Mouse (Mus musculus): ENCODE measurements around the gene Sec14l5. TPM values are rescaled to one million over a fixed set of nuclear protein-coding genes. Genes with fewer than 3 reads are reported as not detected.
A peak's percentile ranks its signal among the peaks of the same experiment; 100 is the strongest.
"Not testable (repeated sequence)": the region's sequence is repeated elsewhere in the genome, so short reads cannot be mapped to it uniquely, and the experiment has no call there.

Sec14l5 gene
- polyA plus RNA-seq, 1 experiment, result 25.4 TPM

- no peak for DNase-seq
- WGBS, result 28% methylated on average over 5 of the region's 5 CpGs
- no peaks in the 10 kb centered on the region; the same call in 1 of the 2 replicates for H3K27me3 ChIP-seq (ENCODE audit: control insufficient read depth, insufficient read depth, low read length)
- no peaks in the 10 kb centered on the region for H3K4me1 ChIP-seq (ENCODE audit: control insufficient read depth, insufficient read depth, low read length)
- no peak overlapping the region for H3K4me3 ChIP-seq (replicated peaks; ENCODE audit: insufficient read depth, low read depth, low read length)
- H3K27ac ChIP-seq (ENCODE audit: insufficient read depth, low read length), result no peak overlapping the region
- no peak for TF ChIP-seq POLR2A (IDR thresholded peaks at IDR 0.05; ENCODE audit: borderline replicate concordance, insufficient read depth, low read length)
These were observed 70.6 kb downstream of the Sec14l5 start for GRCm38 (mm10) chr16:5217341-5218133.

DNA sequence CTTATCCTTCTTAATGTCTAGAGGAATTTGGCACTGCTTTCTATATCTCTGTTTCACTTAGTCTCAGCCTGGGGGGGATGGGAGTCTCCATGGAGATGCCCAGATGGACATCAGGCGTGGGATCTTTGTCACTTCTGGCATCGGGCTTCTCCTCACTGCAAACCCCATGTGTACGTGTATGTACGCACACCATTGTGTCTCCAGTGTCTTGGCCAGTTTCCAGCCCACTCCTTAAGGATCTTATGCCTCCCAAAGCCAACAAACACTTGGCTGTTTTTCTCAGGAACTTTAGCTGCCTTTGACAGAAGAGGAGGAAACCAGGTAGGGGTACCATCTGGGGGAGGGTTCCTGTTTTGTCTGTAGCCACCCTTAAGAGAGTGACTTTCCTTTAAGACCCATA, 74.5 kb downstream of the Sec14l5 start:
- Histone ChIP-seq H3K27ac (ENCODE audit: insufficient read depth, low read length) (no peak overlapping the region), H3K27me3 (ENCODE audit: control insufficient read depth, insufficient read depth, low read length) (no peaks in the 10 kb centered on the region; the same call in 1 of the 2 replicates), H3K4me3 (replicated peaks; ENCODE audit: insufficient read depth, low read depth, low read length) (no peak overlapping the region), H3K4me1 (ENCODE audit: control insufficient read depth, insufficient read depth, low read length) (no peaks in the 10 kb centered on the region)
- DNase-seq, result no peak
- WGBS, result 7% methylated on average over 4 of the region's 4 CpGs
- TF ChIP-seq CTCF (IDR thresholded peaks at IDR 0.05; ENCODE audit: borderline replicate concordance, insufficient read depth, low read depth, low read length) (no peak), POLR2A (IDR thresholded peaks at IDR 0.05; ENCODE audit: borderline replicate concordance, insufficient read depth, low read length) (no peak)

DNA sequence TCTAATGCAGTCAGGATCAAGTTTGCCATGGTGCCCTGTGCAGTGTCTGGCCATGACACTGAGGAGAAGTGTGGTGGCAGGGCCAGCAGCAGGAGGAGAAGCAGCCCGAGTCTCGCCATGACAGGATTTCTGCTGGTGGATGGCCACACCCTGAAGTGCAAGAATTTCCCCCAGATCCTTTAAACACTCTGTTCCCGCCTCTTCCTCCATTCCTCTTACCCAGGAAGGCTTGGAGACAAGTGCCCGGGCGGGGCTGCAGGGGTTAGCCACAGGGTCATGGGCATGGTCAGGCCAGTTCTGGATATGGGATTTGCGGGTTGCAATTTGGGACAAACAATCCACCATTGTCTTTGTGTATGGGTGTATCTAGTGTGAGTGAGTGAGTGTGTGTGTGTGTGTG, 75.2 kb downstream of the Sec14l5 start, which contains the start of gene AU021092:
Gene AU021092, minus strand, starts transcription at position 160 of the 400 bp plus-strand sequence.
- TF ChIP-seq CTCF (IDR thresholded peaks at IDR 0.05; ENCODE audit: borderline replicate concordance, insufficient read depth, low read depth, low read length) (no peak), POLR2A (IDR thresholded peaks at IDR 0.05; ENCODE audit: borderline replicate concordance, insufficient read depth, low read length) (no peak)
- Histone ChIP-seq H3K27me3 (ENCODE audit: control insufficient read depth, insufficient read depth, low read length) (no peaks in the 10 kb centered on the region; the same call in 1 of the 2 replicates), H3K27ac (ENCODE audit: insufficient read depth, low read length) (no peak within 1 kb of the TSS), H3K4me3 (replicated peaks; ENCODE audit: insufficient read depth, low read depth, low read length) (no peak within 1 kb of the TSS), H3K4me1 (ENCODE audit: control insufficient read depth, insufficient read depth, low read length) (no peaks in the 10 kb centered on the region)
- 71% methylated on average over 6 of the region's 6 CpGs for WGBS
- DNase-seq, result no peak

GRCm38 (mm10) chr16:5226534-5226933, 79.6 kb downstream of the Sec14l5 start:
- H3K27me3 ChIP-seq (ENCODE audit: control insufficient read depth, insufficient read depth, low read length); DNase-seq; H3K4me1 ChIP-seq (ENCODE audit: control insufficient read depth, insufficient read depth, low read length); H3K27ac ChIP-seq (ENCODE audit: insufficient read depth, low read length); H3K4me3 ChIP-seq (replicated peaks; ENCODE audit: insufficient read depth, low read depth, low read length): not testable (repeated sequence)
- 4% methylated on average over 1 of the region's 1 CpGs for WGBS

DNA sequence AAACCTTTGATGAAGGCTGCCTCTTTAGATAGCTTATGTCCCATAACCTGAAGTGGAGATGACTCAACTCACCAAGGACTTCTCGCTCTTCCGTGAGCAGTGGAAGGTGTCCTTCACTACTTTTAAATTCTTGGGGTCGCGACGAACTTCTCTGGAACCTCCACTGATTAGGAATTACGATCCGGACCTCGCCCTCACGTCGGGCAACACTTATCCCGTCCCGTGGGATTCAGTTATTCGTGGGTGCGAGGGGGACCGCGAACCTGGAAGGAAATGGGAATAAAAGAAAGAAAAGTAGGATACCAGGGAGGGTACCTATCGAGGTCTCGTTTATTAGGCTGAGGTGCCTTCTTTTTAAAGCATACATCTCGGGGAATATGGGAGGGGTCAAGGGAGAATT, 80.6 kb downstream of the Sec14l5 start:
- DNase-seq; H3K27ac ChIP-seq (ENCODE audit: insufficient read depth, low read length); H3K4me1 ChIP-seq (ENCODE audit: control insufficient read depth, insufficient read depth, low read length); H3K4me3 ChIP-seq (replicated peaks; ENCODE audit: insufficient read depth, low read depth, low read length); H3K27me3 ChIP-seq (ENCODE audit: control insufficient read depth, insufficient read depth, low read length): not testable (repeated sequence)
- 82% methylated on average over 19 of the region's 19 CpGs for WGBS

- not testable (repeated sequence) for DNase-seq; H3K4me1 ChIP-seq (ENCODE audit: control insufficient read depth, insufficient read depth, low read length); H3K27ac ChIP-seq (ENCODE audit: insufficient read depth, low read length); H3K4me3 ChIP-seq (replicated peaks; ENCODE audit: insufficient read depth, low read depth, low read length); H3K27me3 ChIP-seq (ENCODE audit: control insufficient read depth, insufficient read depth, low read length)
- WGBS, result 87% methylated on average over 3 of the region's 3 CpGs
These were observed 81.2 kb downstream of the Sec14l5 start for GRCm38 (mm10) chr16:5228103-5228502.

DNA sequence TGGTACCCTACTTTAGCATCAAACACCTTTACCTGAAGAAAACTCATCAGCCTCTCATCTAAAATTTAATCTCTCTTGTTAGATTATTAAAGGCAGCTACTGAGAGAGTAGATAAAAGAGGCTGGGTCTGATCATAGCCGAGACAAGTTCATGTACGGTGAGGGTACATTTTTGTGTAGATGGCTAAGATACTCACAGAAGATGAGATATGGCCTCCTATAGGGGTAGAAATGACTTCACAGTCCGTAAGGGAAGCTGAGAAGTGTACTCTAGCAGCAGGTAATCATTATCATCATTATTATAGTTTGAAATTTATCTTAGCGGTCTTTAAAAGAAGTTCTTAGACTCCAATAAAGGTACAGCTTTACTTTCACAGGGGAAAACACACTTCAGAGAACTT, 86.1 kb downstream of the Sec14l5 start:
- no peaks in the 10 kb centered on the region for H3K27me3 ChIP-seq (ENCODE audit: control insufficient read depth, insufficient read depth, low read length)
- 71% methylated on average over 4 of the region's 4 CpGs for WGBS
- no peak for TF ChIP-seq CTCF (IDR thresholded peaks at IDR 0.05; ENCODE audit: borderline replicate concordance, insufficient read depth, low read depth, low read length)
- no peak for TF ChIP-seq POLR2A (IDR thresholded peaks at IDR 0.05; ENCODE audit: borderline replicate concordance, insufficient read depth, low read length)
- H3K27ac ChIP-seq (ENCODE audit: insufficient read depth, low read length), result no peak overlapping the region
- 0 out of 2 replicates have a peak, but pooled peaks cover 3% of the 10 kb centered on the region for H3K4me1 ChIP-seq (ENCODE audit: control insufficient read depth, insufficient read depth, low read length)
- no peak for DNase-seq
- H3K4me3 ChIP-seq (replicated peaks; ENCODE audit: insufficient read depth, low read depth, low read length), result peak overlapping the region; percentile 60

- Histone ChIP-seq H3K27me3 (ENCODE audit: control insufficient read depth, insufficient read depth, low read length) (no peaks in the 10 kb centered on the region), H3K4me3 (replicated peaks; ENCODE audit: insufficient read depth, low read depth, low read length) (peak within 1 kb of the TSS; percentile 60), H3K27ac (ENCODE audit: insufficient read depth, low read length) (peak within 1 kb of the TSS; percentile 5; the same call in 1 of the 2 replicates), H3K4me1 (ENCODE audit: control insufficient read depth, insufficient read depth, low read length) (0 out of 2 replicates have a peak, but pooled peaks cover 3% of the 10 kb centered on the region)
- 1% methylated on average over 47 of the region's 47 CpGs for WGBS
- DNase-seq, result peak; percentile 93 to 94
- TF ChIP-seq CTCF (IDR thresholded peaks at IDR 0.05; ENCODE audit: borderline replicate concordance, insufficient read depth, low read depth, low read length) (no peak), POLR2A (IDR thresholded peaks at IDR 0.05; ENCODE audit: borderline replicate concordance, insufficient read depth, low read length) (peak; percentile 100)
These were observed 86.8 kb downstream of the Sec14l5 start, which contains the start of gene Alg1 for GRCm38 (mm10) chr16:5233418-5234313. Gene Alg1 (plus strand): TSS chr16:5233621.

Other genes starting within 250 kb of the Sec14l5 start
- 102 and 104 TPM in 2 replicates for gene Nudt16l1, start 208.3 kb upstream of the Sec14l5 start, polyA plus RNA-seq (2012; rRNA removed)
- gene Anks3, start 182.9 kb upstream of the Sec14l5 start, polyA plus RNA-seq (2012; rRNA removed), result 104 and 112 TPM in 2 replicates
- not detected in 2 replicates for gene Sept12, start 149.3 kb upstream of the Sec14l5 start, polyA plus RNA-seq (2012; rRNA removed)
- 1.00 and 2.5 TPM in 2 replicates for gene Smim22, start 139.8 kb upstream of the Sec14l5 start, polyA plus RNA-seq (2012; rRNA removed)
- gene Rogdi, start 133.6 kb upstream of the Sec14l5 start, polyA plus RNA-seq (2012; rRNA removed), result 274 and 294 TPM in 2 replicates
- 139 and 146 TPM in 2 replicates for gene Glyr1, start 97.2 kb upstream of the Sec14l5 start, polyA plus RNA-seq (2012; rRNA removed)
- 28.1 and 30.2 TPM in 2 replicates for gene Ubn1, start 97.1 kb upstream of the Sec14l5 start, polyA plus RNA-seq (2012; rRNA removed)
- 0.87 and 0.88 TPM in 2 replicates for gene Ppl, start 14.7 kb upstream of the Sec14l5 start, polyA plus RNA-seq (2012; rRNA removed)
- gene Nagpa, start 56.9 kb downstream of the Sec14l5 start, polyA plus RNA-seq (2012; rRNA removed), result 21.1 and 21.3 TPM in 2 replicates
- 5.5 and 6.1 TPM in 2 replicates for gene AU021092, start 75.2 kb downstream of the Sec14l5 start, polyA plus RNA-seq (2012; rRNA removed)
- 65.3 and 70.6 TPM in 2 replicates for gene Alg1, start 86.5 kb downstream of the Sec14l5 start, polyA plus RNA-seq (2012; rRNA removed)
- 9.4 and 12.9 TPM in 2 replicates for gene Eef2kmt, start 108.9 kb downstream of the Sec14l5 start, polyA plus RNA-seq (2012; rRNA removed)